In genomic region chr7:35351155-35351554, GRCm38 (mm10) we compare ENCODE assay signal across 13 mouse cellular contexts.
"Had no signal": no experiment of that assay in that cellular context is flagged by ENCODE, and none has a peak within 500 bp of the region (broad histone marks: within the 10 kb centered on the region; RNA-seq: fewer than 3 reads in every experiment).

No protein-coding gene starts in this region.

- H3K4me3 ChIP-seq: liver, embryonic 15.5 days; midbrain, embryonic 10.5 days; midbrain, embryonic 12.5 days; neural tube, embryonic 12.5 days had no signal

- DNase-seq: lung, adult 18-20 months; lung, embryonic 14.5 days; lung, postnatal 10 days; lung, postnatal 4 days; midbrain, embryonic 14.5 days; right cerebral cortex, postnatal 14 days; thymus, adult 18-20 months; thymus, postnatal 14 days; thymus, postnatal 36 days had no signal

- H3K4me1 ChIP-seq: midbrain, embryonic 10.5 days; midbrain, embryonic 12.5 days; neural tube, embryonic 12.5 days had no signal

- H3K9me3 ChIP-seq: liver, embryonic 15.5 days; midbrain, embryonic 10.5 days; midbrain, embryonic 12.5 days had no signal

- H3K9ac ChIP-seq: liver, embryonic 15.5 days; lung, embryonic 14.5 days; midbrain, embryonic 12.5 days; neural tube, embryonic 12.5 days had no signal

- H3K4me2 ChIP-seq: liver, embryonic 15.5 days; lung, embryonic 14.5 days; midbrain, embryonic 12.5 days; neural tube, embryonic 12.5 days had no signal

- H3K27ac ChIP-seq: midbrain, embryonic 10.5 days; midbrain, embryonic 12.5 days; neural tube, embryonic 12.5 days had no signal

- H3K36me3 ChIP-seq: liver, embryonic 15.5 days; midbrain, embryonic 10.5 days; midbrain, embryonic 12.5 days; neural tube, embryonic 12.5 days had no signal

- H3K27me3 ChIP-seq: liver, embryonic 15.5 days; midbrain, embryonic 12.5 days; neural tube, embryonic 12.5 days had no signal
